Mouse (Mus musculus) heart, adult 18-20 months (tissue): ENCODE measurements at regions not wholly inside any gene's neighbourhood (a gene's known extent, or its start where the extent isn't known, plus 50 kb on each side); places are given as distances from the start of the nearest gene placed in this dataset.

ENCODE experiments used
- DNase-seq, 2 experiments: peaks; one replicate each; pipeline ENCODE4 v3.0.0; 2021 to 2022; ENCODE audit warnings: mixed read lengths in 1 of 2

- peak; percentile 28 to 67 for DNase-seq
Measured at GRCm38 (mm10) chr15:26469901-26470383, 161.1 kb downstream of the March11 start.

GRCm38 (mm10) chr15:26487378-26487777 is 178.5 kb downstream of the March11 start:
- no peak for DNase-seq
